Mouse (Mus musculus) heart, adult 2 months (tissue): ENCODE results near the gene Pex11g.

Experiments
- CTCF ChIP-seq: fragments of 200-600 bp; IDR thresholded peaks from 2 replicates; pipeline ENCODE4 v1.8.1; 2022; ENCODE audit warnings: antibody characterized with exemption, mild to moderate bottlenecking, moderate library complexity
- EP300 ChIP-seq: fragments of 200-500 bp; IDR thresholded peaks from 2 replicates; pipeline ENCODE4 v1.6.1; 2011; ENCODE audit warnings: low read depth, low read length, control low read depth; ENCODE audit not compliant: insufficient read depth
- POLR2A ChIP-seq: fragments of 200-500 bp; IDR thresholded peaks from 2 replicates; pipeline ENCODE4 v1.6.1; 2011; ENCODE audit warnings: mild to moderate bottlenecking, low read depth, low read length, control low read depth; ENCODE audit not compliant: insufficient read depth

GRCm38 (mm10) chr8:3517117-3517495, 49.6 kb upstream of the Pex11g start:
- TF ChIP-seq CTCF (no peak), POLR2A (no peak), EP300 (no peak)
